Mouse (Mus musculus) lung, adult 2 months (tissue): ENCODE measurements at regions not wholly inside any gene's neighbourhood (a gene's known extent, or its start where the extent isn't known, plus 50 kb on each side); places are given as distances from the start of the nearest gene placed in this dataset.

Experiments
- CTCF ChIP-seq: fragments of 200-500 bp; IDR thresholded peaks from 2 replicates; pipeline ENCODE4 v1.5.1; 2011; ENCODE audit warnings: mild to moderate bottlenecking, low read length, control low read depth; ENCODE audit not compliant: insufficient read depth
- POLR2A ChIP-seq: fragments of 200-500 bp; IDR thresholded peaks from 2 replicates; pipeline ENCODE4 v1.6.1; 2011; ENCODE audit warnings: low read depth, mild to moderate bottlenecking, control low read depth, low read length, borderline replicate concordance; ENCODE audit errors: extremely low read depth

DNA sequence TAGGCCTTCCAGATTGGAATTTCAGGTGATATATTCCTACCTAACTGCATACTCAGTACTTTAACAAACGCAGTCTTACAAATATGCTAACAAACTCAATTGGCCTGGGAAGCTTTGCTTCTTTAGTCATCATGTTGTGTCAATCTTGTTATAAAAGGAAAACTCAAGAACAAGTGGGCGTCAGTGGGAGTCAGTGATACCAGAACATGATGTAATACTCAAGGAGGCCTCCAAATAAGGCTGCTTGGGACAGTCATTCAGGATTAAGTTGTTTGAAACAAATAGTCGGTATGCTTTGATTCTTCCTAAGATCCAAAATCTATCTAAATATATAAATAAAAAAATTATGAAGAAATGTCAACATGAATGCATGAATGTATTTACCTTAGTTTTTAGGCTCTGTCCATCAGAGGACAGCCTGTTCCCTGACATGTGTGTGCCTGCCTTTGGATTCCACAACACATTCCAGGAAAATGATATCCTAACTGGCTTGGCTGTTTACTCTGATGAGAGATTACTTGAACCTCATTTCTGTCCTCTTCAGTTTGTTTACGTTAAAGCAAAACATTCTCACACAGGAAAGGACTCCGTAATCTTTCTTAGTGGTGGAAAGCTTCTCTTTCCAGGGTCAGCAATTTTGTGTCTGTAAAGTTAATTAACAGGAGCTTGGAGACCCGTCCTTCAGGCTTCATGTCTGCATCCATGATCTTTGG, 345.7 kb upstream of the Marcks start:
- TF ChIP-seq CTCF = no peak
- TF ChIP-seq POLR2A = no peak
